Mouse (Mus musculus): ENCODE measurements around the gene Chn1. TPM values are rescaled to one million over a fixed set of nuclear protein-coding genes. Genes with fewer than 3 reads are reported as not detected.

Gene Chn1
- total RNA-seq, 2 experiments from 2014 or later: 1,177 to 1,299 TPM

- intact Hi-C loops (cut with DNase I): no loop called here
- peak; percentile 87 to 95 for DNase-seq (ENCODE audit: low spot score in 2 of 2)
Measured at GRCm38 (mm10) chr2:73605077-73605476, 170.1 kb downstream of the Chn1 start.

- intact Hi-C loops (cut with DNase I): no loop called here
Measured at GRCm38 (mm10) chr2:73604579-73604978, 170.6 kb downstream of the Chn1 start.

GRCm38 (mm10) chr2:73600650-73601049 is 174.5 kb downstream of the Chn1 start:
- DNase-seq (ENCODE audit: low spot score in 2 of 2): no peak
- intact Hi-C loops (cut with DNase I): no loop called here

More at GRCm38 (mm10) chr2:73604579-73604978, 170.6 kb downstream of the Chn1 start:
- DNase-seq (ENCODE audit: low spot score in 2 of 2): no peak

GRCm38 (mm10) chr2:73597772-73598171 is 177.4 kb downstream of the Chn1 start:
- DNase-seq (ENCODE audit: low spot score in 2 of 2): no peak
- intact Hi-C loops (cut with DNase I): loop anchor here (2.0 kb wide), 1 partner anchor 25 kb away; no protein-coding TSS in a partner anchor

- peak; percentile 86 to 94 for DNase-seq (ENCODE audit: low spot score in 2 of 2)
- intact Hi-C loops (cut with DNase I): loop anchor here (2.0 kb wide), 1 partner anchor 24 kb away; no protein-coding TSS in a partner anchor
Measured at GRCm38 (mm10) chr2:73596786-73597185, 178.4 kb downstream of the Chn1 start.

GRCm38 (mm10) chr2:73596326-73596725 is 178.8 kb downstream of the Chn1 start:
- DNase-seq (ENCODE audit: low spot score in 2 of 2): peak in 1 of 2 experiments; percentile 34
- intact Hi-C loops (cut with DNase I): loop anchor here (2.0 kb wide), 1 partner anchor 24 kb away; no protein-coding TSS in a partner anchor

GRCm38 (mm10) chr2:73593101-73593439 is 182.1 kb downstream of the Chn1 start:
- no peak for DNase-seq (ENCODE audit: low spot score in 2 of 2)
- intact Hi-C loops (cut with DNase I): no loop called here

- intact Hi-C loops (cut with DNase I): no loop called here
- peak; percentile 74 to 92 for DNase-seq (ENCODE audit: low spot score in 2 of 2)
Measured at GRCm38 (mm10) chr2:73592231-73593100, 182.7 kb downstream of the Chn1 start.

- intact Hi-C loops (cut with DNase I): no loop called here
Measured at GRCm38 (mm10) chr2:73591246-73591645, 183.9 kb downstream of the Chn1 start.

GRCm38 (mm10) chr2:73590106-73590505 is 185.0 kb downstream of the Chn1 start:
- intact Hi-C loops (cut with DNase I): no loop called here
- no peak for DNase-seq (ENCODE audit: low spot score in 2 of 2)

More at GRCm38 (mm10) chr2:73591246-73591645, 183.9 kb downstream of the Chn1 start:
- no peak for DNase-seq (ENCODE audit: low spot score in 2 of 2)

- intact Hi-C loops (cut with DNase I): no loop called here
Measured at GRCm38 (mm10) chr2:73588951-73589350, 186.2 kb downstream of the Chn1 start.

GRCm38 (mm10) chr2:73587109-73587506 is 188.0 kb downstream of the Chn1 start:
- intact Hi-C loops (cut with DNase I): no loop called here
- peak in 1 of 2 experiments; percentile 30 for DNase-seq (ENCODE audit: low spot score in 2 of 2)

More at GRCm38 (mm10) chr2:73588951-73589350, 186.2 kb downstream of the Chn1 start:
- no peak for DNase-seq (ENCODE audit: low spot score in 2 of 2)

GRCm38 (mm10) chr2:73586392-73587108 is 188.6 kb downstream of the Chn1 start:
- intact Hi-C loops (cut with DNase I): no loop called here

GRCm38 (mm10) chr2:73585347-73585831 is 189.8 kb downstream of the Chn1 start:
- intact Hi-C loops (cut with DNase I): loop anchor here (2.0 kb wide), 1 partner anchor 73 kb away; no protein-coding TSS in a partner anchor
- no peak for DNase-seq (ENCODE audit: low spot score in 2 of 2)

More at GRCm38 (mm10) chr2:73586392-73587108, 188.6 kb downstream of the Chn1 start:
- no peak for DNase-seq (ENCODE audit: low spot score in 2 of 2)

- peak; percentile 88 for DNase-seq (ENCODE audit: low spot score in 2 of 2)
- intact Hi-C loops (cut with DNase I): loop anchor here (2.0 to 5.0 kb wide), 2 partner anchors 74 to 158 kb away; no protein-coding TSS in a partner anchor
Measured at GRCm38 (mm10) chr2:73584645-73585346, 190.3 kb downstream of the Chn1 start.

- intact Hi-C loops (cut with DNase I): loop anchor here (5.0 kb wide), 1 partner anchor 162 kb away; no protein-coding TSS in a partner anchor
- no peak for DNase-seq (ENCODE audit: low spot score in 2 of 2)
Measured at GRCm38 (mm10) chr2:73580720-73581119, 194.4 kb downstream of the Chn1 start.

GRCm38 (mm10) chr2:73580166-73580565 is 195.0 kb downstream of the Chn1 start, which contains the start of gene Chrna1:
Gene Chrna1, minus strand, starts transcription at chr2:73580338.
- DNase-seq (ENCODE audit: low spot score in 2 of 2): no peak
- intact Hi-C loops (cut with DNase I): loop anchor here (5.0 kb wide), 1 partner anchor 162 kb away; no protein-coding TSS in a partner anchor

GRCm38 (mm10) chr2:73579168-73579567 is 196.0 kb downstream of the Chn1 start:
- intact Hi-C loops (cut with DNase I): loop anchor here (10.0 kb wide), 1 partner anchor 316 kb away; the partner anchor contains the start of gene Atf2
- no peak for DNase-seq (ENCODE audit: low spot score in 2 of 2)

- intact Hi-C loops (cut with DNase I): loop anchor here (10.0 kb wide), 1 partner anchor 320 kb away; the partner anchor contains the start of gene Atf2
- DNase-seq (ENCODE audit: low spot score in 2 of 2): no peak
Measured at GRCm38 (mm10) chr2:73574418-73574817, 200.7 kb downstream of the Chn1 start.

Data from left cerebral cortex, postnatal 14 days (tissue).